Mouse (Mus musculus): ENCODE results near the gene Pigs.

GRCm38 (mm10) chr11:78343381-78344327 is 15.4 kb downstream of the Pigs start, which contains the start of gene Unc119:
- TF ChIP-seq POLR2A (IDR thresholded peaks at IDR 0.05; ENCODE audit: borderline replicate concordance, low read depth, low read length) (no peak), CTCF (IDR thresholded peaks at IDR 0.05; ENCODE audit: low read depth, low read length) (no peak)

Data from bone marrow macrophage, adult 2 months (primary cell).